Mouse (Mus musculus) neutrophil, adult 5-6 weeks (primary cell): ENCODE measurements around the gene Card9. TPM values are rescaled to one million over a fixed set of nuclear protein-coding genes. Genes with fewer than 3 reads are reported as not detected.

Source experiments
- ATAC-seq: fragments of 151-379, 151-347 bp; 2 replicates; pipeline ENCODE4 v1.8.0; 2017; ENCODE audit warnings: mild to moderate bottlenecking, moderate TSS enrichment; ENCODE audit not compliant: insufficient number of reproducible peaks, poor library complexity, low FRiP score, severe bottlenecking; ENCODE audit errors: extremely low read depth
- total RNA-seq: library from RNA; stranded (forward); fragments of 200-1000 nt; gene quantifications from 2 replicates; pipeline ENCODE4 v1.2.3, GENCODE M21; 2017

The Card9 gene
- total RNA-seq, 1 experiment from 2014 or later, result 130 TPM

GRCm38 (mm10) chr2:26314281-26315071 lies 46.2 kb downstream of the Card9 start:
- ATAC-seq, result no peak

- ATAC-seq, result no peak
Measured at GRCm38 (mm10) chr2:26313394-26313793, 47.3 kb downstream of the Card9 start.

- ATAC-seq, result no peak
Measured at GRCm38 (mm10) chr2:26312812-26313211, 47.9 kb downstream of the Card9 start.

GRCm38 (mm10) chr2:26311936-26312335 lies 48.8 kb downstream of the Card9 start:
- no peak for ATAC-seq

- no peak for ATAC-seq
Measured at GRCm38 (mm10) chr2:26309739-26310138, 51.0 kb downstream of the Card9 start.

GRCm38 (mm10) chr2:26306702-26307101 lies 54.0 kb downstream of the Card9 start:
- ATAC-seq, result no peak

- no peak for ATAC-seq
Measured at GRCm38 (mm10) chr2:26305555-26305954, 55.2 kb downstream of the Card9 start.

GRCm38 (mm10) chr2:26304711-26305110 lies 56.0 kb downstream of the Card9 start:
- ATAC-seq, result no peak

Other genes starting within 250 kb of the Card9 start
- 1.7 TPM in 2 replicates for gene Nacc2, start 237.7 kb downstream of the Card9 start, total RNA-seq
- not detected in 2 replicates for gene Lhx3, start 152.6 kb downstream of the Card9 start, total RNA-seq
- gene Qsox2, start 123.4 kb downstream of the Card9 start, total RNA-seq, result 2.9 and 3.8 TPM in 2 replicates
- 0.12 TPM in 1 of 2 replicates, not detected in the other for gene Ccdc187, start 66.4 kb downstream of the Card9 start, total RNA-seq
- 20.7 and 22.0 TPM in 2 replicates for gene Gpsm1, start 45.4 kb downstream of the Card9 start, total RNA-seq
- gene Dnlz, start 8.8 kb downstream of the Card9 start, total RNA-seq, result 6.2 and 7.7 TPM in 2 replicates
- 58.9 and 67.2 TPM in 2 replicates for gene Snapc4, start 19.7 kb upstream of the Card9 start, total RNA-seq
- 139 and 145 TPM in 2 replicates for gene Entr1, start 28.4 kb upstream of the Card9 start, total RNA-seq
- gene Pmpca, start 28.4 kb upstream of the Card9 start, total RNA-seq, result 52.1 and 65.4 TPM in 2 replicates
- 17.1 and 18.5 TPM in 2 replicates for gene Inpp5e, start 48.3 kb upstream of the Card9 start, total RNA-seq
- 62.1 and 65.5 TPM in 2 replicates for gene Sec16a, start 84.3 kb upstream of the Card9 start, total RNA-seq
- gene Notch1, start 155.7 kb upstream of the Card9 start, total RNA-seq, result 46.5 and 48.8 TPM in 2 replicates
- gene Egfl7, start 219.1 kb upstream of the Card9 start, total RNA-seq, result 0.58 TPM in 1 of 2 replicates, not detected in the other
- not detected in 2 replicates for gene Gm20532, start 225.7 kb upstream of the Card9 start, total RNA-seq
- 40.4 and 43.6 TPM in 2 replicates for gene Agpat2, start 243.5 kb upstream of the Card9 start, total RNA-seq